Mouse (Mus musculus) liver, embryonic 18 days (tissue): ENCODE results near the gene Cdv3. TPM values are rescaled to one million over a fixed set of nuclear protein-coding genes. Genes with fewer than 3 reads are reported as not detected.

Experiments
- polyA plus RNA-seq: library from polyadenylated mRNA; depleted of rRNA; stranded (reverse); fragments of >200 nt; gene quantifications from 2 replicates; pipeline ENCODE4 v1.2.3, GENCODE M21; 2012; rRNA removed

Cdv3 gene
- 27.5 TPM in 2 replicates for polyA plus RNA-seq

DNA sequence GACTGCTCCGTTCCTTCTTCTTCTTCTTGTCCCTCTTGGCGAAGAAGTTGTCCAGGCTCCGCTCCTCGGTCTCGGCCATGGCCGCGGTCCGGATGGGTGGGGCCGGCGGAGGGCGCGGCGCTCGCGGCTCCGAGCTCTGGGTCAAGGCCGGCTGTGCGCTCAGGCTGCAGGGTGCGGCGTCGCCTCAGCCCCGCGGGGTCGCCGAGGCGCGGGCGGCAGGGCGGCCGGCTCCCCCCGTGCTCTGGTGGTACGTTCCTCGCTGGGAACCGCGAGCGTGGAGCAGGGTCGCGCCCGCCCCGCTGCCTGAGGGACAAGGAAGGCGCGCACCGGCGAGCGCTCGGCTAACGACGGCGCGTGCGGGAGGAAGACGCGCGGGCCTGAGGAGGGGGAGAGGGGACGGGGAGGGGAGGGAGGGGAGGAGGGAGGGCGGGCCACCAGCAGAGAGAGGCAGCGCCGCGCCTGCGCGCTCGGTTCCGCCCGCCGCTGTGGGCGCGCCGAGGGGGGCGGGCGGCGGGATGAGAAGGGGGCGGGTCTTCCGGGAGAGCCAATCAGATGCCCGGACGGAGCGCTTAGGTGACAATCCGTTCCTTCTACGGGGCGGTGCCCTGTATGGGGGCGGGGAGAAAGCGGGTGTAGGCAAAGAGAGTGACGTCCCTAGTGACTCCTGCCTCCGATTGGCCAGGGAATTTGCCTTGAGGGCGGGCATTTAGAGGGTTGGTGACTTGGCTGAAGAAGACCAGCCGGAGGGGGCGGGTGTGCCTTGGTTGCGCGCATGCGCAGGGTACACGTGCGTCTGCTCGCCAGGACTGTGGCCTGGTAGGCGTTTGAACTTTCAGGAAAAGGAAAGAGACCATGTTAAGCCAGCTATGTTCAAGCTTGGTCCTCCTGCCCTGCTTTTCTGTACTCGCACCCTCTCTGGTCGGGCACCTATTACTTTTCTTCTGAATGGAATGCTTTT is at the start of gene Cdv3:
Gene Cdv3 (minus strand): TSS at position 551 of the 958 bp plus-strand sequence.

DNA sequence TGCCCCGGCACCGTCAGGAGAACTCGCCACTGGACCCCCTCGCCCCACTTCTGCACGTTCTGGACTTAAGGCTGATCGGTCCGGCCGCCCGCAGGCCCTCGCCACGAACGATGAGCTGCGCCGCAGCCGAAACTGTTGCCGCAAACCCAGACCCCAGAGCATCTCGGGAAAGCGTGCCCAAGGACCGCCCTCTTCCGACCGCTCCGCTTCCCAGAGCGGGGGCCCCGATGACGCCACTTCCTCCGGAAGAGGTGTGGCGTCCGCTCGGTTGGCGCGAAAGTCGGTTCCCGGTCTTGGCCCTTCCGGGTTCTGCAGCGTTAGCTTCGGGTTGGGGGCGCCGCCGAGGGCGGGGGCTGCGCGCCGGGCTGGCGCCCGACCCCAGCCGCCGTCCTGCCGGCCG is 60.7 kb downstream of the Cdv3 start, which contains the start of the genes 1300017J02Rik and Topbp1:
Gene 1300017J02Rik (minus strand): TSS at position 156 of the 400 bp plus-strand sequence.
Gene Topbp1 (plus strand): TSS at position 289 of the 400 bp plus-strand sequence.

Other genes starting within 250 kb of the Cdv3 start
- 14.2 and 16.0 TPM in 2 replicates for gene Srprb, start 163.7 kb downstream of the Cdv3 start, polyA plus RNA-seq
- gene Gm20425, start 135.5 kb downstream of the Cdv3 start, polyA plus RNA-seq, result 0.88 and 1.8 TPM in 2 replicates
- 19,741 and 21,416 TPM in 2 replicates for gene Trf, start 135.4 kb downstream of the Cdv3 start, polyA plus RNA-seq
- 146 and 160 TPM in 2 replicates for gene 1300017J02Rik, start 60.8 kb downstream of the Cdv3 start, polyA plus RNA-seq
- 20.7 and 23.1 TPM in 2 replicates for gene Topbp1, start 60.6 kb downstream of the Cdv3 start, polyA plus RNA-seq
- gene Bfsp2, start 114.6 kb upstream of the Cdv3 start, polyA plus RNA-seq, result 5.2 and 7.8 TPM in 2 replicates